Mouse (Mus musculus): ENCODE results near the gene Adsl.

GRCm38 (mm10) chr15:81013186-81013585, 64.9 kb downstream of the Adsl start:
- TF ChIP-seq POLR2A (IDR thresholded peaks at IDR 0.05; ENCODE audit: borderline replicate concordance, extremely low read depth, low read depth, low read length) (no peak), CTCF (IDR thresholded peaks at IDR 0.05; ENCODE audit: insufficient read depth, low read length) (no peak)

All from lung, adult 2 months (tissue).